Mouse (Mus musculus) cerebellum, postnatal 25 days (tissue): Measurements from ENCODE around the gene Ramp2.
A peak's percentile ranks its signal among the peaks of the same experiment; 100 is the strongest.

Experiments used
- DNase-seq, 2 experiments: peaks; one replicate each; pipeline ENCODE4 v3.0.0; 2021; ENCODE audit warnings: mixed read lengths in 2 of 2

The Ramp2 gene

DNA sequence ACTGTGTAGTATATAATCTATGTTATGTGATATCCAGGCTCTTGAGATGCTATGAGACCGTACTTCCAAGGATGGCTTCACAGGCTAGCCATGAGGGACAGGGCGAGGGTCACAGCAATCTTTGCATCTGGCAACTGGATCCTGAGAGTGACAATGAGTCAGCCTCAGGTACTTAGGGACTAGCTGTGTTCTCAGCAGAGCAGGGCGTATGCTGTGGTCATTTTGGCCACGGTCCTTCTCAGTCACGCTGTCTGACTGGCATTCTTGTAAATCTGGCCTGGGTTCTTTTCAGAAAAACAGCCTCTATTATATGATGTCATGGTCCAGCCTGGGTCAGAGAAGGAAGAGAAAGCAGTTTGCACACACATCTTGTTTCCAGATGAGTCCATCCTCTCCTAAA is 9.0 kb upstream of the Ramp2 start:
- DNase-seq: no peak

DNA sequence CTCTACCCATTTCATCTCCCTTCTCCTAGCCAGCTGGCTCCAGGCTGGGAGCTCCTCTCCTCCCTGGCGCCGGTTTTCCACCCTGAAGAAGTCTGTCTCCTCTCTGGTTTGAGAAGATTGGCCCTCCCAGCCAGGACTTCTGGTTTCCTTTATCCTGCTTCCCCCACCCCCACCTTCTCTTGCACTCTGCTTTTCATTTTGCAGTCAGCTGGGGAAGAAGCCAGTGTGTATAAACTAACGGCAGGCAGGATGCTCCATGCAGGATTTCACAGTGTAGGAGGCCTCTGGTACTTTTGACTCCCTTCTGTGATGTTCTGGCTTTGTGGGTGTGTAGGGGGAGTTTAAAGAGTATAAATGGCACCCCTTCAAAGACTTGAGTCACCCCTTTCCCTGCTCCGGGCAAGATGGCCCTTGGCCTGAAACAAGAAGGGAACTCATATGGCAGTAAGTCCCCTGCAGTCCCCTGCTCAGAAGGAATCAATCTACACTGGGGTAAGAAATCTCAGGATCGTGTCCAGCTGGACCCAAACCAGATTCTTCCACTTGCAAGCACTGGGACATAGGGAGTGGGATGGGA is 7.7 kb upstream of the Ramp2 start:
- no peak for DNase-seq

GRCm38 (mm10) chr11:101245071-101245470 is 757 bp upstream of the Ramp2 start:
- no peak for DNase-seq

GRCm38 (mm10) chr11:101246702-101247012 is 829 bp downstream of the Ramp2 start:
- DNase-seq: no peak

DNA sequence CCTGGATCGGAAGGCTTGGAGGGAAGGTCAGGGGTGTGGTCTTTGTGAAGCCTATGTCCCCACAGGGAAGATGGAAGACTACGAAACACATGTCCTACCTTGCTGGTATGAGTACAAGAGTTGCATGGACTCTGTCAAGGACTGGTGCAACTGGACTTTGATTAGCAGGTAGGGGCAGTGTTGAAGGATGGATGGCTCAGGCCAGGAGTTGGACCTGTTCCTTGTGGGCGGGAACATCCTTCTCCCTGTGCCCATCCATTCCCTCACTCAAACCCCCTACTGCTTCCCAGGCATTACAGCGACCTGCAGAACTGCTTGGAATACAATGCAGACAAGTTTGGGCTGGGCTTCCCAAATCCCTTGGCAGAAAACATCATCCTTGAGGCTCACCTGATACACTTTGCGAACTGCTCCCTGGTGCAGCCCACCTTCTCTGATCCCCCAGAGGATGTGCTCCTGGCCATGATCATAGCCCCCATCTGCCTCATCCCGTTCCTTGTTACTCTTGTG is 1.7 kb downstream of the Ramp2 start:
- DNase-seq: no peak

- peak; percentile 55 to 73 for DNase-seq
Measured at GRCm38 (mm10) chr11:101248258-101248994, 2.6 kb downstream of the Ramp2 start.

DNA sequence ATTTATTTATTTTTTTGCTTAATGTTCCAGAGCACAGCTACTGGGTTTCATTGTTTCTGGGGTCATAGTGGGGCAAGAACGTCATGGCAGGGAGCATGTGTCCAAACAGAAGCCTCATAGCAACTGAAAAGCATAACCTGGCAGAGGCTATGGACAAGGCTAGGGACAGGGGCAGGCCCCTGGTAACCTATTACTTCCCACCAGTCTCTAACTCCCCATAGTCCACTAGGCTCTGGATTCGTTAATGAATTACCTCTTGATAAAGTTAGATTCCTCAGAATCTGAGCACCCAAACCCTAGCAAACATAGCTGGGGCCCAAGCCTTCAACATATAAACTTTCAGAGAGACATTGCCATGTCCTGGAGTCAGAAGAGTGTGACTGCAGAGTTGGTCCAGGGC is 5.2 kb downstream of the Ramp2 start:
- no peak for DNase-seq

DNA sequence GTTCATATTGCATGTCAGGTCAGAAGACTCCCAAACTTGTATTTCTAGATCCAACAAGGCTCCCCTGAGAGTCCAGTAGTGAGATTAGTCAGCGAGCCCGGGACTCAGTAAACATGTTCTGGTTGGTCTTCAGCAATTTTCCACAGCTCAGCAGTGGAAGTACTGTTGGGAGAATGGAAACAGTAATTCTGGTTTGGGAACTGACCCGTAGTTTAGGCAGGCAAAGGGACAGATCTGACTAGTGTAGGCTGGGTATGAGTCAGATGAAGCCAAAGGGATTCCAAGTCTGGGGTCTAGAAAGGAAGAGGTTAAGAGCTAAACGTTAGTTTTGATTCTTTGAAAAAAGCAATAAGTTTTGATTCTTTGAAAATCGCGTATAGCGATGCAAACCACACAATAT is 7.1 kb downstream of the Ramp2 start:
- no peak for DNase-seq

- peak; percentile 86 to 90 for DNase-seq
Measured at GRCm38 (mm10) chr11:101253613-101254389, 8.0 kb downstream of the Ramp2 start, which contains the start of gene Vps25. Vps25 (plus strand) TSS chr11:101253707.

GRCm38 (mm10) chr11:101255826-101256775 is 10.3 kb downstream of the Ramp2 start:
- no peak for DNase-seq

DNA sequence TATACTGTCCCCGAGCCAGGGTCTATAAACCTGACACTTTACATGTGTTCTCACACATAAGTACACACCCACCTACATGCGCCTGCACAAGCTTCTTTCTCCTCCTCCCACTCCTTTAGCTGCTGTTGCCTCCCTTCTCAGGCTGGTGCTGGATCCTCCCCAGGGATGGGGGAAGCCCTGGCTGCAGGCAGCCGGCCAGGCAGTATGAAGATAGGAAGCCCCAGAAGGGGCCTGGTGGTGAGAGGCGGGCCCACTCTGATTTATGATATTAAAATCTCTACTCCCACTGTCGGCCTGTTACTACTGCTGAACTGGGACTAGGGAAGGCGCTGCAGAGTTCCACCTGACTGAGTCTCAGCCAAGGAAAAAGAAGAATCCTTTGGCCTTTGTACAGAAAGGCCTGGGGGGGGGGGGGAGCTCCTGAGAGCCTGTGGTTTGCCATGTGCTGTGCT is 13.5 kb downstream of the Ramp2 start:
- no peak for DNase-seq

GRCm38 (mm10) chr11:101259948-101260825 is 14.4 kb downstream of the Ramp2 start, which contains the start of gene Wnk4:
Wnk4 (plus strand) TSS chr11:101260567.
- peak; percentile 55 to 64 for DNase-seq

- no peak for DNase-seq
Measured at GRCm38 (mm10) chr11:101260826-101261380, 15.1 kb downstream of the Ramp2 start.

GRCm38 (mm10) chr11:101262272-101262967 is 16.6 kb downstream of the Ramp2 start:
- no peak for DNase-seq

- no peak for DNase-seq
Measured at GRCm38 (mm10) chr11:101263138-101263988, 17.5 kb downstream of the Ramp2 start.

DNA sequence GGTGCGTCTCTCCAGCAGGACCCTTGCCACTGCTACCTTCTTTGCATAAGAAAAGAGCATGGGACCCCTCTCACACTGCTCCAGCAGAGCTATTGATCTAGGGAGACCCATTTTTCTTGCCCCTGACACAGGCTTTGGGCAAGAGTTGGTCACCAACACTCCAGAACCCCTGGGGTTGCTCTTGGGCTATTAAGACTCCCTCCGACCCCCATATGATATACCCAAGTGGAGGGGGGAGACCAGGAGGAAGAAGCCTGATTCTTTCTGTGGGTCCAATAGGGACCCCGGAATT is 18.1 kb downstream of the Ramp2 start:
- no peak for DNase-seq

- no peak for DNase-seq
Measured at GRCm38 (mm10) chr11:101264954-101265471, 19.2 kb downstream of the Ramp2 start.

GRCm38 (mm10) chr11:101265906-101266305 is 20.1 kb downstream of the Ramp2 start:
- no peak for DNase-seq

DNA sequence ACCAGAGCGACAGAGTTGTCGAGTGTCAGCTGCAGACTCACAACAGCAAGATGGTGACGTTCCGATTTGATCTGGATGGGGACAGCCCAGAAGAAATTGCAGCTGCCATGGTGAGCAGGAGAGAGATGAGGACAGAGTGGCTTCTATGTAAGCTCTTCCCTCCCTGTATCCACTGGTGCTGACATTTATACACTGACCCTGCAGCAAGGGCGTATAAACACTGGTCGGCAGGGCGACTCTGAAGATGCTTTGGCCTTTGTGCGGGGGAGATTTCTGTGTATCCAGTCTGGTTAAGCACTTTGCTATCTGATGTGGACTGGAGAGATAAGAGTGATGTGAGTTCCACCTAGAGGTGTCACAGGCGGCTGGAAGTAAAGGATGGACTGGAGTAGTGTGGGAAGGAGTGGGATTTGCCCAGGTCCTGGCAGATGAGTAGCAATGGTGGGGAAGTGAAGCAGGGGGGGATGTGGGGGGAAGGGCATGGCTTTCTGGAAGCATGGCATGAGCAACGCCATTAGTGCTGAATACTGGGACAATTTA is 23.8 kb downstream of the Ramp2 start:
- peak; percentile 39 to 64 for DNase-seq
